Mouse (Mus musculus): Measurements from ENCODE around the gene Gm20388.

DNA sequence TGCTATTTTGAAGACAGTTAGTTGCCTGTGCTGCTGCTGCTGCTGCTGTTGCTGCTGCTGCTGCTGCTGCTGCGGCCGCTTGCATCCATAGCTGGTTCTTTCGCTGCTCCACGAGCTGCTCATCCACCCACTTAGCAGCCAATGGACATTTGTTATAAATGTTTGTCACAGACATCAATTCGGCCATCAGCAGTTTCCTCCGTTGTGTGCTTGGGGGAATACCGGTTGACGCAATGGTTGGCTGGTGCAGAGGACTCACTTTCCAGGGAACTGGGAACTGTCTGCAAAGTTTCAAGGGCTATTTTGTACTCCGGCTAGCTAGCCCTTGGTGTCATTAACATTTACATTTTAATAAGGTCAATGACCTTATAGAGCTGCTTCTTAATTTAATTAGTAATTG is 793.6 kb downstream of the Gm20388 start:
- TF ChIP-seq TAL1 (IDR thresholded peaks at IDR 0.05; ENCODE audit: low read length) (no peak), GATA1 (IDR thresholded peaks at IDR 0.05; ENCODE audit: low read length) (no peak)

All from erythroblast, embryonic 14.5 days (primary cell).